Mouse (Mus musculus) cerebellum, adult 8-10 months (tissue): Measurements from ENCODE around the gene Vgll4.
A peak's percentile ranks its signal among the peaks of the same experiment; 100 is the strongest.
"Not testable (repeated sequence)": the region's sequence is repeated elsewhere in the genome, so short reads cannot be mapped to it uniquely, and the experiment has no call there.

Source experiments
- DNase-seq: peaks from one replicate; pipeline ENCODE4 v3.0.0; 2022

The Vgll4 gene

DNA sequence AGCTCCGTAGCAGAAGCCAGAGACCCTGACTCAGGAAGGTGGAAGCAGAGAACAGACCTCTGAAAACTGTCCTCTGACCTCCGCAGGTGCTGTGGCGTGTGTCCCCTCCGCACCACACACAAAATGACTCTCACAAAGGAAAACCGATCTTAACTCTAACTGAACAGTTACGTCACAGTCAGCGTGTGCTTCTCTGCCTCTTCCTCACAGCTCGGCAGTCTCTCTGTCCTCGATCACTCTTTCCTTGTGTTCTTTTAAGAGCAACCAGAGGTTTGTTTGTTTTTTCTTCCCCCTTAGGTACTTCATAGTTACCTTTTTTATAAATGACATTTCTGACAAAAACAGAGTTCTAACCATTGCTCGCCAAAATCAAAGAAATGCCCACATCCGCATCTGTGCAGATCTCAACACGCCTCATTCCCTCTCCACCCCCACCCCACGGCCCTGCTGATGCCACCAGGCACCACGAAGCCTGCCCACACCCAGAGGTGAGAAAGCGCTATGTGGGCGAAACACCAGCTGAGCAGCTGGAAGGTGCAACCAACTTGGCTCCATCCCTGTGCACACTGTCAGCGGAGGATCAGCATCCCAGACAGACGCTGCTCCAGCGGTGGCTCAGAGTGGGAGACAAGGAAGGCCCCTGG is 33.4 kb downstream of the Vgll4 start:
- no peak for DNase-seq

DNA sequence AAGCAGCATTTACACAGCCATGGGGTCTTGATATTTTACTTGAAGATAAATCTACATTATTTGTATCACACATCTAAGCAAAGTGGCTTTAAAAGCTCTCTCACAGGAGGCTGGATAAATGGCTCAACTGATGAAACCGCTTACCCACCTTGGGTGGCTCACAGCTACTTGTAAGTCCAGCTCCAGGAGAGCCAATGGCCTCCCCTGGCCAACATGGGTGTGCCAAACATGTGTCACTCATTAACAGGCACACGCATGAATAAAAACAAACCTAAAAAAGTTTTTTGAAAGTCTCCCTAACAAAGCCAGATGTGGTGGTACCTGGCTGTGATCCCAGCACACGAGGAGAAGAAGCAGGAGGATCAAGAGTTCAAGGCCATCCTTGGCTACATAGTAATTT is 34.4 kb downstream of the Vgll4 start:
- no peak for DNase-seq

DNA sequence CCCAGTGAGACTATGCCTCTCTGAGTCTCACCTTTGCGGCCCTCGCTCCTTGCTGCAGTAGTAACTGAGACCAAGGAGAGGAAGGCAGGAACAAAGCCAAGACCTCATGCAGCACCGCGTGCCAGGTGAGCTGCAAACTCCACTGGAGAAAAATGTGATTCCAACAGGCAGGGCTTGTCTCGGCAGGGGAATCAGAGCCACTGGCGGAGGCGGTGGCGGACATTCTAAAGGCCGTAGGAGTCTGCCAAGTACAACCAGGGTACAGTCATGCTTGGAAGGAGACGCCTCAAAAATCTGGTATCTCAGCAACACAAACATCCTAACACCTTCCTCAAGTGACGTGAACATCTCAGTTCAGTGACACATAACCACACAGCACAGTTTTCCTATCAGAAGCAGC is 35.7 kb downstream of the Vgll4 start:
- DNase-seq, result no peak

DNA sequence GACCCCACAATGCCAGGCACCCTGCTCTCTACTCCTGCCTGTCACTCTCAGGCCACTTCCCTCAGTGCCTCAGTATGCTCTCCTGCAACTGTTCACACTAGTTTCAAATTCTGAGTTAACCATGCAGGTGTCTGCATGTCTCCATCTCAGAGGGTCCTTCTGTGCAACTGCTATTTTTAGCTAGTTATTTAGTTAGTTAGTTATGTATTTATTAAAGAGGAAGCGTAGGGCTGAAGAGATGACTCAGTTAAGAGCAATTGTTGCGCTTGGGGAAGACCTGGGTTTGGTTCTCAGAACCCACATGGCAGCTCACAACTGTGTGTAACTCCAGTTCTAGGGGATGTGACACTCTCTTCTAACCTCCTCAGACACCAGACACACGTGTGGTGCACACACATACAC is 36.8 kb downstream of the Vgll4 start:
- no peak for DNase-seq

DNA sequence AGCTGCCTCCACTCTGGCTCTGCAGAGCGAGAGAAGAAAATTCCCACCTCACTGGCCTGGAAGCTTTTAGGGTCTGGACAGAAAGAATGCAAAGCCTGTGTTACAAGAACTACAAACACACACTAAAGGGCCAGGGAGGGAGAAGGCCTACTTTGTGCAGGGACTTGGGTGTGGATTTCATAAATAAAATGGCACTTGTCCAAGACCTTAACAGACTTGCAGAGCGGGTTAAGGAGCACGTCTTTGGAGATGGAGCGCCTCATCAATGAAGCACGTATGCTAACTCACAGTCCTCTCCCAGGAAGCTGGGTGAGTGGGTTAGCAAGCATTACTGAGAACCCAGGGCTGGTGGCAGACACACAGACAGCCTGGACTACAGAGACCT is 37.7 kb downstream of the Vgll4 start:
- no peak for DNase-seq

DNA sequence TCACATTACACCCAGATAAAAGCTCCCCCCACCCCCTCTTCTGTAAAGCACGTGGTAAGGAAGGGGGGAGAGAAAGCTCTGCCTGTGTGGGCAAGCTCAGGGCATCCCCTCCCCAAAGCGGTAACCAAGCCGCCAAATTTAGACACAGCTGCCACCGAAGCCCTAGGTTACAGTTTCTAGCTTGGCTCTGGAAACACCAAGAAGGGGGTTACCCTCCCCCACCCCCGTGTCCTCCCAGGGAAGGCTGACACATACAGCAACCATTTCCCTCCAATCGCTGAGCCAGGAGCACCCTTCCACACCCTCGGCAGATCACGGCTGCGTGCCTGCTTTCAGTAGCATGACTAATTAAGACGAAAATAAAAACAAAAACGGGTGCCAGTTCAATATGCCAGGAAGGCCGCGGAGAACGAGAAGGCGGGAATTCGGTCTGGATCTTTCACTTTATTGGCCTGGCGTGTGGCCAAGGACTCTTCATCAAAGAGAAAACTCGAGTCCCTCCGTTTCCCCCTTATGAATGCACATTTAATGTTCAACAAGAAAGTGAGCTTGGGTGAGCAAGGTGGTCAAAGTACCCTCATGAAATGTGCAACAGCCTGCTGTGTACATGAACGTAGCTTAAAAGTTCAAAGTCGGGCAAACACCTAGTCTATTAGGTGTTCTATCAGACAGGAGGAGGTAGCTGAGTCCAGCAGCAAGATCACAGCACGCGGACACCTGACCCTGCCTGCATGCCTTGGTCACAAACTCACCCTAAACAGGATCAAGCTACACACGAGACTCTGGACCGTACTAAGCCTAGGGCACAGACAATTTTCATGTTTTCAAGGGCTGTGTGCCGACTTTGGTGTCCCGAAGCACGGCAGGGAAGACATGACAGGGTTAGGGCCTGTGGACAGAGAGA is 38.3 kb downstream of the Vgll4 start:
- DNase-seq, result peak; percentile 55

DNA sequence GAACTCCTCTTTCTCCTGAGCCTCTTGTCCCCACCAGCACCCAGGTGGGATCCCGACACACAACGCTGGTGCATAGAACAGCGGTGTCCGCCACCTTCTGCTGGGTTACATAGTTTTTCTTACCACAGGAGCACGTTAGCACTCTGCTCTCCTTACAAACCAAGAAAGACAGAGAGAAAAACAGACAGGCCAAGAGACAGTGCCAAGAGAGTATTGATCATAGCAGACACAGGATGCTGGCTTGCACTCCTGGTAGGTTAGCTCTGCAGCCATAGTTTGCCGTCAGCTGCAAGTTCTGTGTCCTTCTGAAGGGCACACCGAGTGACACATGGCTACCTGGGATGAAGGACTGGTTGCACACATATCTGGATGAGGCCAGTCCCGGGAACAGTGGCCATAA is 39.1 kb downstream of the Vgll4 start:
- DNase-seq, result no peak

DNA sequence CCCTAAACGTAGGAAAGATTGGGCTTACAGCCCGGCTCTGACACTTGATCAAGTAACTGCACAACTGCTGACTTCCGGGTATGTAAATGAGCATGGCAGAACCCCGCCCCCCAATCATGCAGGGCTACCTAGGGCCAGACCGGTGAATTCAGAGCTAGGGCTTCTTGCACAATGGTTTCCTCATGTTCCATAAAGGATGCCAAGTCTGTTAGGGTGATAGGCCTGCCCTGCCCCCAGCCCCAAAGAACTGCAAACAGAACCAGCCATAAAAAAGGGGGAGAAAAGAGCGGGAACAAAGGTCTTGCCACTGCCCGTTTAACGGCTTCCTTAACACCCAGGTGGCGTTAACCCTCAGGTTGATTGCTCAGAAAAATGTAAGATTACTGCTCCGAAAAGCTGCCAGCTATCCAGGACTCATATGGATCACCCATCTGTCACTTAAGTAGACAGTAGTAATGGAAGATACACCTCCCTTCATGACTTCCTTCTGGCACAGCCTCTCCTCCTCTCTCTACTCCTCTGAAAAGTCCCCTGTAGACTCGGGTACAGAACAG is 39.7 kb downstream of the Vgll4 start:
- peak; percentile 48 for DNase-seq

DNA sequence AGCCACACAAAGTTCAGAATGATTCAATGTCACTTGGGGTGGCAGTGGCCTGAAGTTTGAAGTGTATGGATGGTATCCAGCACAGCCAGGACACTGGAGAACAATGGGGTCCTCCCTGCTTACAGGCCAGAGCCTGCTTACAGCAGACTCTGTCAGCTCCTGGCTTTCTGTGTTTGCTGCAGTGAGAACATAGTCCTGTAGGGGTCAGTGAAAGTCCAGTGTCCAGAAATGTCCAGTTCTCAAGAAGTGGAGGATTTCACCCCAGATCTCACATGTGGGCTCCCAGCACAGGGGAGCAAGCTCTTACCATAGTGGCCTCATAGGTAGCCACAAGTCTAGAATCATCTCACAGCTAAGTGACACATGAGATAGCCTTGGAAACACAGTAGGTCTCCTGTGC is 40.4 kb downstream of the Vgll4 start:
- peak; percentile 64 for DNase-seq

DNA sequence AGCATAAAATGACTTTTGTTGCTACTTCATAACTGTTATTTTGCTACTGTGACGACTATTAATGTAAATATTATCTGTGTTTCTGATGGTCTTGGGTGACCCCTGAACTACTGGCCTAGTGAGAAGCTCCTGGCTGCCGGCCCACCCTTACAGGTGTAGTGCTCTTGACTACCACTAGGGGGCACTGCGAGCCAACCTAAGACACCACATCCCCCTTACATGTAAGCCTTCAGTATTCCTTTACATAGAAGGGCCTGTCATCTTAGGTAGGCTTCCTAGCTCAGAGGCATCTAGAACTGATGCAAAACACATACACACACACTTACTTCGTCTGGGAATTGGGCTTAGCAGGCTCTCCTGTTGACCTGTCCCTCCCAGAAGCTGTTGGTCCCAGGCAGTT is 41.3 kb downstream of the Vgll4 start:
- peak; percentile 87 for DNase-seq

DNA sequence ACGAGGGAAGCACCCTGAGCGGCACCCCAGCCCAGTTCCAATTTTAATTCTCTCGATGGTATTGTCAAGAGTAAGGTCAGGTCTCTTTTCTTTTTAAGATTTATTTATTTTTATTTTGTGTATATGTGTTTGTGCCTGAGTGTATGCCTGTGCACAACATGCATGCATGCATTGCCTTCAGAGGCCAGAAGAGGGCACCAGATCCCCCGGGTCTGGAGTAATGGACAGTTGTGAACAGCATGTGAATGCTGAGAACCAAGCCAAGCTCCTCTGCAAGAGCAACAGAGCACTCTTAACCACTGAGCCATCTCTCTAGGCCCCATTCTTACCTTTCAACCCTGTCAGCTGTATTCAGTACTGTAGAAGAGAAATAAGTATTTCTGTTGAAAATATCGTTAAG is 42.4 kb downstream of the Vgll4 start:
- no peak for DNase-seq

DNA sequence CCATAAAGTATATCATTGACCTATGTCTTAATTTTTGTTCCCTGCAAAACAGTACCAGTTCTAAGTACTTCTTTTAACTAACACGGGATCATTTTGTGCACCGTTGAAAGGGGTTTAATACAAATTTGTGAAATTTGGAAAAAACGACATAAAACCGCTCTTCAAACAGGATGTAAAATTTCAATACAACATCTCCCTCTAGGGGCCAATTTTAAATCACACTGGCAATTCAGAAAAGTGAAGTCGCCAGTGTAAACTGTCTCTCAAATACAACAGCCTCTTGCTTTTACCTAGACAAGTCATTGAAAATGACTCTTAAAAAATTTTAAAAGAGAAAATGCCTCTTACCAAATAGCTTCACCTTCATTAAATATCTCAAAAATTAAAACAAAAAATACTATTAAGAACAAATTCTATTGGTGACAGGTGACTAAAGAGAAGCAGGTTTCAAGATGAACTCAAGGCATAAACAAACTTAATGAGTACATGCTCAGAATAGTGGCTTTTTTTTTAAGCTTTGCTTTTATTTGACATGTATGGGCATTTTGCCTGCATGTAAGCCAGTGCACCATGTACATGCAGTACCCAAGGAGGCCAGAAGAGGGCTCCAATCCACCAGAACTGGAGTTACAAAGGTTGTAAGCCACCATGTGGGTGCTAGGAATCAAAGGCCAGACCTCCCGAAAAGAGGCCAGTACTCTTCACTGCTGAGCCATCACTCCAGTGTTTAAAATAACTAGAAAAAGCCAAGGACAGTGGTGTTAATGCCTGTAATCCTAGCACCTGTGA is 43.2 kb downstream of the Vgll4 start:
- DNase-seq, result peak; percentile 33

DNA sequence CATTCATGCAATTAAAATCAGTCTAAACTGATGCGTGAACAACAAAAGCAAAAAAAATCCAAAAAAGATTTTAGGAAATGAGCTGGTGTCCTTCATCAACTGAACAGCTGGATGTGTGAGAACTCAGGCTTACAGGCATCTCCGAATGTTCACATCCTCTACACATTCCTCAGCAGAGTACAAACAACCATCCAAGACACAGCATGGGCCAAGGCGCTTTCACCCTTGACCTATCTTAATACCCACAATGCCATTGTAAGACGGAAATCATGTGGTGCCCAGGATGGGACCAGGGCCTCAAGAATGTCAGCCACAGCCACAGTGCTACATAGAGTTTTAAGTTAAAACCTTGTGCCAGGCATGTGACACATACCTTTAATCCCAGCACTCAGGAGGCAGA is 44.6 kb downstream of the Vgll4 start:
- DNase-seq, result no peak

DNA sequence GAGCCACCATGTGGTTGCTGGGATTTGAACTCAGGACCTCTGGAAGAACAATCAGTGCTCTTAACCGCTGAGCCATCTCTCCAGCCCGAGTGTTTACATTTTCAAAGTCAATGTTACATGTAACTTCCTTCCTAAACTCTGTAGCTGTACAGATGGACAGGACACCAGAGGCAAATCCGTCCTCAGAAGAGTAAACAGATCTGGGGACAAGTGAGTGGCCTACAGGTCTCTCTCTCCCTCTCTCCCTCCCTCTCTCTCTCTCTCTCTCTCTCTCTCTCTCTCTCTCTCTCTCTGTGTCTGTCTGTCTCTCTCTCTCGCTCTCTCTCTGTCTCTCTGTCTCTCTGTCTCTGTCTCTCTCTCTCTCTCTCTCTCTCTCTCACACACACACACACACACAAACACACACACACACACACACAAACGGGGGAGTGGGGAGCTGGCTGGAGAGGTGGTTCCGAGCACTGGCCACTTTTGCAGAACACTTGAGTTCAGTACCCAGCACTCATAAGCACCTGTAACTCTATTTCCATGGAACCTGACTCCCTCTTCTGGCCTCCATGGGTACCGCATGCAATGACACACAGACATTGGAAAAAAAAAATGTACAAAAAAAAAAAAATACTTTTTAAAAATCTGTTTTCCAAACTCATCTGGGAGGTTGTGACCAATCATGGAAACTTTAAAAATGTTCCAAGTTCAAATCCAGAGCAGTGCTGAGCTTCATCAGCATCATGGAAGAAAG is 47.3 kb downstream of the Vgll4 start:
- DNase-seq, result not testable (repeated sequence)

DNA sequence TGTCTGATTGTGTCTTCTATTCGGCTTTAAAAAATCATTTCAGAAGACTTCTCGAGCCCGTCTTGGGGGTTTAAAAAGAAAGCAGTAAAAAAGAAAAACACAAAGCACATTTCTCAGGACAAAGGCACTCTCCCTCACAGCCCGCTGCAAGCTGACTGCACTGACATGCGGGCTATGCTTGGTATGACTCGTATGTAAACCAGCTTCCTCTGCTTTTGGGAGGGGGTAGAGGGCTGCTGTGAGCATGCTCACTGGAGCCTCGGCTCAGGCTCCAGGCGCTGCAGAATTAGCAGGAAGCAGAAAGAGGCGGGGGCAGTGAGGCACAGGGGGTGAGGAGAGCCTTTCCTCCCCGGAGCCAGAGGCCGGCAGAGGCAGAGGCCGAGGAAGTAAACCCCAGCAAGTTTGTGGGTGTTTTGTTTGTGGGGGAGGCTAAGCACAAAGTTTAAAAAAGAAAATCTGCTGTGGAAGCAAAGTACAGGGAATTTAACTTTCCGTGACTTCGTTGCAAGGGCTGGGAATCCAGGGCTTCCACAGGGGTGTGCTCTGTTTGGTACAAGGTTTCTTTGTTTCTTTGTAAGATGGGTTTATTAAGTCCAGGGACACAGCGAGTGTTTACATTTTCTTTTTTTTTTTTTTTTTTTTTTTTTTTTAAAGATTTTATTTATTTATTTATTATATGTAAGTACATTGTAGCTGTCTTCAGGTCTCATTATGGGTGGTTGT is 48.0 kb downstream of the Vgll4 start:
- no peak for DNase-seq

DNA sequence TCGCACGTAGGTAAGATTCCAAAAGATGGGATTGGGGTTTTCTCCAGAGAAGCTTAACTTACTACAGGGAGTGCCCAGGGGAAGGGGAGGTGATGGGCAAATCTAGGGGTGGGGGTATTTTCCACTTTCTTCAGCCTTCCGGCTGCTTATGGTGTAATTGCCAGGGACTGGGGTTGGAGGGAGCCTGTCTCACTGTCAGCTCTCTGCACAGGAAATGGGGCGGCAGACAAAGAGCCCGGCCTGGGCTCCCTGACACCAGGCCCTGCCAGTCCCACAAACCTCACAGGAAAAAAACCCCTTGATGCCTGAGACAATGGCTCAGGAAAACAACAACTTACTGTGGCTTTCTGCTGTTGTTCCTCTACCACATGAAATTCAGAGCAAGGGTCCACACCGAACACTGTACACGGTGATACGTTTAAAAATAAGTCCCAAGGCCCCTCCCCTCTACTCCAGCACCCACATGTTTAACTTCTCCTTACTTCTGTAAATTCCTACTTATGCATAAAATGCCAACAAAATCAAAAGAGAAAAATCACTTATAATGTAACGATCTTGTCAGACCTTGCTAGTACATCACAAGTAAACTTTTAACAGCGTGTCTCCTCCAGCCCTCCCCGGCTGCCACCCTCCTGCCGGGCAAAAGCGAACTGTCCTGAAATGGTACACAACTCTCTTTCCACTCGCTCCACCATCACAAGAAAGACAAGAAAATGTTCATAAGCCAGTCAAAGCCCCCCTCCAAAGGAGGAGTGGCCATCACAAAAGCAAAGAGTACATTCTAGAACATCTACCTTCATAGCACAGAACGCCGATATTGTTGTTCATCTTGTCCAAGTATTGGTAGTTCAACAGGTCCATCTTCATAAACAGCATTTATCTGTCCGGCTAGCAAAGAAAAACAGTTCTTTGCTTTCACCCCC is 49.0 kb downstream of the Vgll4 start:
- DNase-seq, result no peak

DNA sequence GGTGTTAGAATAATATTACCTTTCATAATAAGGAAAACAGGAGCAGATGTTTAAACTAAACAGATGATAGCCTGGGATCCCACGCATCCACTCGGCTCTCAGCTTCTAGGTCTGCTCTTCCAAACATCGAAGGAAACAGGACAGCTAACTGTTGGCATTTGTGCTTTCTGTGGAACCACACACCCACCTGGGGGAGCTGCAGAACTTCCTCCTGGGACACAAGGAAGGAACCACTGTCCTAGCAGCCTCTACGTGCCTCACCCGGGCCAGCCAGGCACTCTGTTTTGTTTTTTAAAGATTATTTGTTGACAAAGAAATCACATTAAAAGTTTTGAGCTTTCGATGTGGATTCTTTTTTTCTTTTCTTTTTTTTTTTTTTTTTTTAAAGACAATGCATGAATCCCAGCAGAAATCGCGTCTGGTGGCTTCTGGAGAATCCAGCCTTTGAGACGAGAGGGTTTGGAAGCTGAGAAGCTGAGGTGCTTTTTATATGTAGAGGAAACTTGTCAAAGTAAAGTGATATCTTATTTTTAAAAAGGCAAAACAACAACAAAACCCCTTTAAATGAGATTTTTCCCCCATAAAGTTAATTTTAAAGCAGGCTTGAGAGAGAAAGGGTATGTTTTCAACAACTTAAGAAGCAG is 50.0 kb downstream of the Vgll4 start:
- no peak for DNase-seq

DNA sequence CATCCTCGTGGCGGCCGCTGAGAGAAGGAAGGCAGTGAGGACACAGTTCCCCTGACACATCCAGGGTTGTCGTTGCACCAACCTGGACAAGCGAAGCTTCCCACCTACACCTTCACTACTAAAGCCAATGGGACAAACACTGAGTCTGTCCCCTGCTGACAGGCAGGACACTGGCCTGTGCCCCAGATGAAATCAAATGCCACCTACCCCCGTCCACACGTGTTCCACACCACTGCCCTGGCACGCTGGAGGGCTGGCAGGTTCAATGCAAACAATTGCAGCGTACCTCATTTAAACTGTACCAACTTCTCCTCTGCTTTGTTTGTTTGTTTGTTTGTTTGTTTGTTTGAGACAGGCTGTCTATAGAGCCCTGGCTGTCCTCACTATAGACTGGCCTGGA is 50.8 kb downstream of the Vgll4 start:
- DNase-seq, result no peak

DNA sequence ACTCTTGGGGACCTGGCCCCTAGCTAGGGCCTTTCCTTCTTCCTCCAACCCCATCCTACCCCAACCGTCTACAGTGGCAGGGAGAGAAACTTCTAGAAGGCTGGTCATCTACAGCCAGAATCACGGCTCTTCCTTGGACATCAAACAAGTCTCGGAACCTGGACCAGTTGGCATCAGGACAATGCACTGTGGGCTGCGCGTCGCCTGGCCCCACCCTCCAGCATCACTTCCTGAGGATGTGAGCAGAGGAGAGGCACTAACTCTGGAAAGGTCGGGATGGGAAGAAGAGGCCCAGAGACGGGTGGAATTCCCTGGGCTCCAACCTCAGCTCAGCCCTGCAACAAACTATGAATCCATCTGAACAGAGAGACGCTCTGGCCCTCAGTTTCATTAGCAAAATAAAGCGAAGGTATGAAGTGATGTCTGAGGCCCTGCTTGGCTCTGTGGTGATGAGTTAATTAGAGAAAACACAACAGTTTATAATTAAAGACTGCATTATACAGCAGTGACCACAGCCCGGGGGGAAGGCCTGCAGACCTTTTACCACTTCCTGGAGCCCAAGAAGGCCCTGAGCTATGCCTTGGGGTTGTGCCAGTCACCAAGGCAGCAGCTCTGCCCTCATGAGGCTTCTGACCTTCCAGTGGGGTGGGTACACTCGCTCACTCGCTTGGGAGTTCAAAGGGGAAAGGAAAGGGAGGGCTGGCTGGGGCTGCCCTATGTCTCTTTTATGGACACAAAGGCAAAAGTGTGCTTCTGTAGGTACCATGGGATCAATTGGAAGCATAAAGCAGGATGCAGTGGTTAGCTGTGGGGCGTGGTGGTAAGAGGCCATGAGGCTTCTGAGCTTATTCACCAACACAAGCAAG is 51.8 kb downstream of the Vgll4 start:
- no peak for DNase-seq
